Mouse (Mus musculus): ENCODE results near the gene Olfr901.
"Not testable (repeated sequence)": the region's sequence is repeated elsewhere in the genome, so short reads cannot be mapped to it uniquely, and the experiment has no call there.

The Olfr901 gene

GRCm38 (mm10) chr9:38429155-38429554 is at the start of gene Olfr901:
TSS of gene Olfr901 (plus strand) at chr9:38429455.
- no peak for DNase-seq (ENCODE audit: low read depth, low spot score)

GRCm38 (mm10) chr9:38401398-38401797 is 27.9 kb upstream of the Olfr901 start, which contains the start of gene Olfr147:
TSS of gene Olfr147 (plus strand) at chr9:38401698.
- DNase-seq (ENCODE audit: low read depth, low spot score): no peak

GRCm38 (mm10) chr9:38407502-38407901 is 21.8 kb upstream of the Olfr901 start:
- DNase-seq (ENCODE audit: low read depth, low spot score): not testable (repeated sequence)

GRCm38 (mm10) chr9:38413502-38413901 is 15.8 kb upstream of the Olfr901 start:
- not testable (repeated sequence) for DNase-seq (ENCODE audit: low read depth, low spot score)

- no peak for DNase-seq (ENCODE audit: low read depth, low spot score)
These were observed 5.5 kb upstream of the Olfr901 start for GRCm38 (mm10) chr9:38423801-38424200.

GRCm38 (mm10) chr9:38427026-38427425 is 2.2 kb upstream of the Olfr901 start:
- no peak for DNase-seq (ENCODE audit: low read depth, low spot score)

- DNase-seq (ENCODE audit: low read depth, low spot score): no peak
These were observed 18.1 kb downstream of the Olfr901 start, which contains the start of gene Olfr902 for GRCm38 (mm10) chr9:38447352-38447751. TSS of gene Olfr902 (plus strand) at chr9:38447652.

- DNase-seq (ENCODE audit: low read depth, low spot score): no peak
These were observed 33.6 kb downstream of the Olfr901 start, which contains the start of gene Olfr904 for GRCm38 (mm10) chr9:38462844-38463243. TSS of gene Olfr904 (plus strand) at chr9:38463144.

GRCm38 (mm10) chr9:38470807-38471206 is 41.6 kb downstream of the Olfr901 start, which contains the start of gene Olfr905:
TSS of gene Olfr905 (plus strand) at chr9:38471107.
- no peak for DNase-seq (ENCODE audit: low read depth, low spot score)
